Mouse (Mus musculus) hindbrain, embryonic 10.5 days (tissue): ENCODE results near the gene Tuba3a. TPM values are rescaled to one million over a fixed set of nuclear protein-coding genes. Genes with fewer than 3 reads are reported as not detected.
"Not testable (repeated sequence)": the region's sequence is repeated elsewhere in the genome, so short reads cannot be mapped to it uniquely, and the experiment has no call there.

Experiments used
- DNase-seq: peaks from one replicate; pipeline ENCODE4 v3.0.0-alpha.2; 2017; ENCODE audit warnings: low spot score
- H3K27ac ChIP-seq: fragments of 300-500 bp; sonication (generic); 2 replicates; pipeline ENCODE4 v1.5.1; 2016; ENCODE audit warnings: mild to moderate bottlenecking, moderate library complexity
- H3K27me3 ChIP-seq: fragments of 300-500 bp; sonication (generic); 2 replicates; pipeline ENCODE4 v1.6.1; 2016; ENCODE audit warnings: mild to moderate bottlenecking; ENCODE audit not compliant: poor library complexity, insufficient read depth, severe bottlenecking
- H3K36me3 ChIP-seq: fragments of 300-500 bp; sonication (generic); 2 replicates; pipeline ENCODE4 v1.6.1; 2016; ENCODE audit warnings: mild to moderate bottlenecking, moderate library complexity
- H3K4me1 ChIP-seq: fragments of 300-500 bp; sonication (generic); replicated peaks from 2 replicates; pipeline ENCODE4 v1.6.1; 2016; ENCODE audit warnings: mild to moderate bottlenecking
- H3K4me3 ChIP-seq: fragments of 300-500 bp; sonication (generic); 2 replicates; pipeline ENCODE4 v1.5.1; 2016; ENCODE audit warnings: mild to moderate bottlenecking, moderate library complexity
- H3K9me3 ChIP-seq: fragments of 300-500 bp; sonication (generic); 2 replicates; pipeline ENCODE4 v1.6.1; 2016; ENCODE audit warnings: mild to moderate bottlenecking, moderate library complexity
- WGBS: fragments of 180-500 bp; shearing (Covaris S2); methylation state at CpG from one replicate; pipeline ENCODE4 v1.1.7; 2016; 5-methylcytosine and 5-hydroxymethylcytosine counted together
- polyA plus RNA-seq: library from polyadenylated mRNA; unstranded; fragments of >200 nt; fragmentation: Nextera tagmentation; extraction: Ambion mirVana; gene quantifications from 2 replicates; pipeline ENCODE4 v1.2.1, GENCODE M21; 2016

The Tuba3a gene
- polyA plus RNA-seq, 1 experiment from 2014 or later, result not detected

- Histone ChIP-seq H3K36me3 (no peaks in the 10 kb centered on the region), H3K9me3 (no peaks in the 10 kb centered on the region), H3K4me1 (peaks cover 9% of the 10 kb centered on the region), H3K27me3 (peaks cover 21% of the 10 kb centered on the region), H3K4me3 (no peak overlapping the region), H3K27ac (no peak overlapping the region)
- peak; percentile 21 for DNase-seq
- WGBS, result 62% methylated on average over 15 of the region's 15 CpGs
Measured at GRCm38 (mm10) chr6:125274841-125275563, 10.8 kb downstream of the Tuba3a start.

- Histone ChIP-seq H3K36me3 (no peaks in the 10 kb centered on the region), H3K4me1 (peaks cover 9% of the 10 kb centered on the region), H3K27me3 (peaks cover 21% of the 10 kb centered on the region), H3K9me3 (no peaks in the 10 kb centered on the region), H3K27ac (0 out of 2 replicates have a peak overlapping the region, but pooled peaks have one; percentile 12), H3K4me3 (no peak overlapping the region)
- DNase-seq, result no peak
- 81% methylated on average over 10 of the region's 10 CpGs for WGBS
Measured at GRCm38 (mm10) chr6:125272228-125272785, 13.5 kb downstream of the Tuba3a start.

- peaks cover 18% of the 10 kb centered on the region for H3K27me3 ChIP-seq
- H3K9me3 ChIP-seq, result no peaks in the 10 kb centered on the region
- H3K4me1 ChIP-seq, result peaks cover 9% of the 10 kb centered on the region
- no peaks in the 10 kb centered on the region for H3K36me3 ChIP-seq
- DNase-seq, result peak; percentile 83
- H3K4me3 ChIP-seq, result peak overlapping the region; percentile 28
- H3K27ac ChIP-seq, result peak overlapping the region; percentile 71
- 23% methylated on average over 17 of the region's 17 CpGs for WGBS
Measured at GRCm38 (mm10) chr6:125271455-125272227, 14.2 kb downstream of the Tuba3a start.

GRCm38 (mm10) chr6:125268799-125269198, 17.0 kb downstream of the Tuba3a start:
- no peaks in the 10 kb centered on the region for H3K36me3 ChIP-seq
- H3K4me1 ChIP-seq, result peaks cover 9% of the 10 kb centered on the region
- H3K27ac ChIP-seq, result no peak overlapping the region
- 45% methylated on average over 6 of the region's 6 CpGs for WGBS
- peaks cover 18% of the 10 kb centered on the region for H3K27me3 ChIP-seq
- H3K4me3 ChIP-seq, result no peak overlapping the region
- no peaks in the 10 kb centered on the region for H3K9me3 ChIP-seq
- DNase-seq, result no peak

GRCm38 (mm10) chr6:125267469-125267868, 18.4 kb downstream of the Tuba3a start:
- 91% methylated on average over 3 of the region's 3 CpGs for WGBS
- H3K27me3 ChIP-seq, result peaks cover 15% of the 10 kb centered on the region

GRCm38 (mm10) chr6:125266600-125266999, 19.2 kb downstream of the Tuba3a start:
- H3K4me3 ChIP-seq, DNase-seq, H3K4me1 ChIP-seq, H3K27ac ChIP-seq, H3K9me3 ChIP-seq, H3K36me3 ChIP-seq: not testable (repeated sequence)
- peaks cover 12% of the 10 kb centered on the region; the same call in 1 of the 2 replicates for H3K27me3 ChIP-seq
- 71% methylated on average over 6 of the region's 6 CpGs for WGBS

More at GRCm38 (mm10) chr6:125267469-125267868, 18.4 kb downstream of the Tuba3a start:
- H3K9me3 ChIP-seq, result no peaks in the 10 kb centered on the region
- H3K27ac ChIP-seq, result no peak overlapping the region
- no peaks in the 10 kb centered on the region for H3K36me3 ChIP-seq
- H3K4me1 ChIP-seq, result peaks cover 9% of the 10 kb centered on the region
- no peak for DNase-seq
- H3K4me3 ChIP-seq, result no peak overlapping the region

GRCm38 (mm10) chr6:125266091-125266490, 19.8 kb downstream of the Tuba3a start:
- WGBS, result 73% methylated on average over 13 of the region's 13 CpGs
- no peak for DNase-seq

GRCm38 (mm10) chr6:125265239-125265638, 20.6 kb downstream of the Tuba3a start:
- Histone ChIP-seq H3K36me3 (no peaks in the 10 kb centered on the region), H3K27me3 (peaks cover under 1% of the 10 kb centered on the region; the same call in 1 of the 2 replicates), H3K4me3 (no peak overlapping the region), H3K4me1 (no peaks in the 10 kb centered on the region), H3K9me3 (no peaks in the 10 kb centered on the region), H3K27ac (no peak overlapping the region)
- no peak for DNase-seq
- 56% methylated on average over 10 of the region's 10 CpGs for WGBS

More at GRCm38 (mm10) chr6:125266091-125266490, 19.8 kb downstream of the Tuba3a start:
- Histone ChIP-seq H3K4me1 (0 out of 2 replicates have a peak, but pooled peaks cover under 1% of the 10 kb centered on the region), H3K4me3 (no peak overlapping the region), H3K27ac (no peak overlapping the region), H3K9me3 (no peaks in the 10 kb centered on the region), H3K36me3 (no peaks in the 10 kb centered on the region), H3K27me3 (peaks cover 9% of the 10 kb centered on the region; the same call in 1 of the 2 replicates)

GRCm38 (mm10) chr6:125264219-125264618, 21.6 kb downstream of the Tuba3a start:
- DNase-seq, result no peak
- H3K4me1 ChIP-seq, result no peaks in the 10 kb centered on the region
- H3K27me3 ChIP-seq, result no peaks in the 10 kb centered on the region
- no peak overlapping the region for H3K27ac ChIP-seq
- H3K36me3 ChIP-seq, result no peaks in the 10 kb centered on the region
- WGBS, result 91% methylated on average over 9 of the region's 9 CpGs
- no peak overlapping the region for H3K4me3 ChIP-seq
- no peaks in the 10 kb centered on the region for H3K9me3 ChIP-seq

GRCm38 (mm10) chr6:125260006-125260555, 25.8 kb downstream of the Tuba3a start:
- no peaks in the 10 kb centered on the region for H3K9me3 ChIP-seq
- no peak overlapping the region for H3K27ac ChIP-seq
- no peak overlapping the region for H3K4me3 ChIP-seq
- no peaks in the 10 kb centered on the region for H3K27me3 ChIP-seq
- no peaks in the 10 kb centered on the region for H3K36me3 ChIP-seq
- no peak for DNase-seq
- WGBS, result 83% methylated on average over 10 of the region's 10 CpGs
- no peaks in the 10 kb centered on the region; the same call in 1 of the 2 replicates for H3K4me1 ChIP-seq

- Histone ChIP-seq H3K4me3 (no peak overlapping the region), H3K27me3 (no peaks in the 10 kb centered on the region)
- 83% methylated on average over 8 of the region's 8 CpGs for WGBS
Measured at GRCm38 (mm10) chr6:125256222-125256966, 29.4 kb downstream of the Tuba3a start.

GRCm38 (mm10) chr6:125255516-125256044, 30.3 kb downstream of the Tuba3a start:
- no peak overlapping the region for H3K4me3 ChIP-seq
- WGBS, result 88% methylated on average over 7 of the region's 7 CpGs
- peaks cover 10% of the 10 kb centered on the region for H3K4me1 ChIP-seq
- no peak overlapping the region for H3K27ac ChIP-seq
- no peak for DNase-seq
- H3K27me3 ChIP-seq, result no peaks in the 10 kb centered on the region
- H3K9me3 ChIP-seq, result peaks cover 4% of the 10 kb centered on the region; the same call in 1 of the 2 replicates
- H3K36me3 ChIP-seq, result no peaks in the 10 kb centered on the region

More at GRCm38 (mm10) chr6:125256222-125256966, 29.4 kb downstream of the Tuba3a start:
- Histone ChIP-seq H3K4me1 (peaks cover 10% of the 10 kb centered on the region), H3K27ac (no peak overlapping the region), H3K9me3 (peaks cover 4% of the 10 kb centered on the region; the same call in 1 of the 2 replicates), H3K36me3 (no peaks in the 10 kb centered on the region)
- DNase-seq, result no peak
